Mouse (Mus musculus) forebrain, postnatal 0 days (tissue): ENCODE measurements around the gene Acot11. TPM values are rescaled to one million over a fixed set of nuclear protein-coding genes. Genes with fewer than 3 reads are reported as not detected.

Source experiments
- ATAC-seq: fragments of 200-750 bp; cut with Nextera tagmentation; 2 replicates; pipeline ENCODE4 v1.8.0; 2017; ENCODE audit warnings: mild to moderate bottlenecking, moderate library complexity
- DNase-seq: peaks from one replicate; pipeline ENCODE4 v3.0.0-alpha.2; 2015
- H3K27ac ChIP-seq: fragments of 300-500 bp; sonication (generic); 2 replicates; pipeline ENCODE4 v1.5.1; 2014; ENCODE audit warnings: low read depth, mild to moderate bottlenecking, antibody characterized with exemption, low read length, moderate library complexity, mixed read lengths
- H3K27me3 ChIP-seq: fragments of 300-500 bp; sonication (generic); 2 replicates; pipeline ENCODE4 v1.6.1; 2014; ENCODE audit warnings: mild to moderate bottlenecking, low read length, mixed read lengths; ENCODE audit not compliant: insufficient read depth
- H3K36me3 ChIP-seq: fragments of 300-500 bp; sonication (generic); 2 replicates; pipeline ENCODE4 v1.6.1; 2014; ENCODE audit warnings: mild to moderate bottlenecking, moderate library complexity; ENCODE audit not compliant: insufficient read depth
- H3K4me1 ChIP-seq: fragments of 300-500 bp; sonication (generic); 2 replicates; pipeline ENCODE4 v1.6.1; 2014; ENCODE audit warnings: antibody characterized with exemption; ENCODE audit not compliant: insufficient read depth
- H3K4me2 ChIP-seq: fragments of 300-500 bp; sonication (generic); 2 replicates; pipeline ENCODE4 v1.6.1; 2014; ENCODE audit warnings: low read depth, mild to moderate bottlenecking, moderate library complexity
- H3K4me3 ChIP-seq: fragments of 300-500 bp; sonication (generic); 2 replicates; pipeline ENCODE4 v1.5.1; 2014; ENCODE audit warnings: low read depth, low read length, mixed read lengths
- H3K9ac ChIP-seq: fragments of 300-500 bp; sonication (generic); 2 replicates; pipeline ENCODE4 v1.6.1; 2014; ENCODE audit warnings: mild to moderate bottlenecking
- H3K9me3 ChIP-seq: fragments of 300-500 bp; sonication (generic); 2 replicates; pipeline ENCODE4 v1.6.1; 2016; ENCODE audit warnings: low read length
- CTCF ChIP-seq: sonication (generic); IDR thresholded peaks from 2 replicates; pipeline ENCODE4 v1.5.1; 2016; ENCODE audit warnings: antibody characterized with exemption, control low read depth, low read depth
- WGBS: fragments of 180-500 bp; shearing (Covaris S2); extraction: QIAGEN DNeasy Blood & Tissue Kit; methylation state at CpG from one replicate; pipeline ENCODE4 v1.1.7; 2014; 5-methylcytosine and 5-hydroxymethylcytosine counted together
- polyA plus RNA-seq: library from polyadenylated mRNA; unstranded; fragments of >200 nt; fragmentation: Nextera tagmentation; extraction: Ambion mirVana; gene quantifications from 2 replicates; pipeline ENCODE4 v1.2.1, GENCODE M21; 2015
- total RNA-seq: library from RNA; depleted of rRNA; stranded (reverse); fragments of >200 nt; gene quantifications from 2 replicates; pipeline ENCODE4 v1.2.3, GENCODE M21; 2014; rRNA removed

Gene Acot11
- total RNA-seq (3.4 and 5.5 TPM in 2 replicates), polyA plus RNA-seq (0.75 and 1.2 TPM in 2 replicates)

GRCm38 (mm10) chr4:106804910-106805274 is at the start of gene Acot11:
Gene Acot11, minus strand, starts transcription at chr4:106804998.
- DNase-seq = no peak
- ATAC-seq = no peak
- Histone ChIP-seq H3K27ac (no peak within 1 kb of the TSS), H3K9ac (no peak within 1 kb of the TSS), H3K27me3 (no peaks in the 10 kb centered on the region), H3K36me3 (no peaks in the 10 kb centered on the region), H3K4me2 (peak within 1 kb of the TSS; percentile 27; the same call in 1 of the 2 replicates), H3K9me3 (no peaks in the 10 kb centered on the region), H3K4me1 (no peaks in the 10 kb centered on the region), H3K4me3 (no peak within 1 kb of the TSS)
- 9% methylated on average over 23 of the region's 23 CpGs for WGBS
- TF ChIP-seq CTCF = no peak

GRCm38 (mm10) chr4:106848290-106849092 is 43.7 kb upstream of the Acot11 start:
- peak; percentile 59; the same call in 1 of the 2 replicates for ATAC-seq
- no peak overlapping the region for H3K27ac ChIP-seq
- no peak for TF ChIP-seq CTCF

GRCm38 (mm10) chr4:106847591-106848289 is 42.9 kb upstream of the Acot11 start:
- ATAC-seq (peak; percentile 38; the same call in 1 of the 2 replicates), DNase-seq (no peak)
- Histone ChIP-seq H3K4me2 (no peak overlapping the region), H3K9me3 (no peaks in the 10 kb centered on the region), H3K36me3 (no peaks in the 10 kb centered on the region), H3K27ac (no peak overlapping the region), H3K27me3 (no peaks in the 10 kb centered on the region), H3K4me3 (no peak overlapping the region), H3K4me1 (no peaks in the 10 kb centered on the region; the same call in 1 of the 2 replicates), H3K9ac (no peak overlapping the region)
- TF ChIP-seq CTCF = no peak
- WGBS = 22% methylated on average over 9 of the region's 9 CpGs

More at GRCm38 (mm10) chr4:106848290-106849092, 43.7 kb upstream of the Acot11 start:
- H3K9me3 ChIP-seq = no peaks in the 10 kb centered on the region
- H3K4me3 ChIP-seq = no peak overlapping the region
- 32% methylated on average over 12 of the region's 12 CpGs for WGBS
- H3K4me1 ChIP-seq = peaks cover 2% of the 10 kb centered on the region; the same call in 1 of the 2 replicates
- H3K36me3 ChIP-seq = no peaks in the 10 kb centered on the region
- no peaks in the 10 kb centered on the region for H3K27me3 ChIP-seq
- peak; percentile 35 for DNase-seq
- H3K4me2 ChIP-seq = no peak overlapping the region
- H3K9ac ChIP-seq = no peak overlapping the region

- no peak for TF ChIP-seq CTCF
- ATAC-seq = no peak
- Histone ChIP-seq H3K4me1 (peaks cover 13% of the 10 kb centered on the region), H3K9me3 (no peaks in the 10 kb centered on the region), H3K27ac (no peak overlapping the region), H3K27me3 (no peaks in the 10 kb centered on the region), H3K36me3 (no peaks in the 10 kb centered on the region), H3K4me2 (no peak overlapping the region), H3K9ac (no peak overlapping the region), H3K4me3 (no peak overlapping the region)
- 29% methylated on average over 8 of the region's 8 CpGs for WGBS
- no peak for DNase-seq
Observed at GRCm38 (mm10) chr4:106842561-106842960, 37.8 kb upstream of the Acot11 start.

- no peaks in the 10 kb centered on the region for H3K9me3 ChIP-seq
- H3K4me2 ChIP-seq = no peak overlapping the region
- DNase-seq = no peak
- no peak overlapping the region for H3K27ac ChIP-seq
- ATAC-seq = no peak
- H3K36me3 ChIP-seq = no peaks in the 10 kb centered on the region
- no peak overlapping the region for H3K9ac ChIP-seq
- WGBS = 72% methylated on average over 7 of the region's 7 CpGs
- H3K4me1 ChIP-seq = peaks cover 15% of the 10 kb centered on the region
- no peak overlapping the region for H3K4me3 ChIP-seq
- no peak for TF ChIP-seq CTCF
- no peaks in the 10 kb centered on the region for H3K27me3 ChIP-seq
Observed at GRCm38 (mm10) chr4:106841856-106842255, 37.1 kb upstream of the Acot11 start.

GRCm38 (mm10) chr4:106841303-106841702 is 36.5 kb upstream of the Acot11 start:
- Histone ChIP-seq H3K4me1 (peaks cover 15% of the 10 kb centered on the region), H3K9me3 (no peaks in the 10 kb centered on the region), H3K4me3 (no peak overlapping the region), H3K27me3 (no peaks in the 10 kb centered on the region), H3K27ac (no peak overlapping the region), H3K36me3 (no peaks in the 10 kb centered on the region), H3K9ac (no peak overlapping the region), H3K4me2 (no peak overlapping the region)
- TF ChIP-seq CTCF = no peak
- ATAC-seq = no peak
- WGBS = 8% methylated on average over 7 of the region's 7 CpGs
- DNase-seq = no peak
